Mouse (Mus musculus) embryonic facial prominence, embryonic 11.5 days (tissue): Measurements from ENCODE around the gene Kdr. TPM values are rescaled to one million over a fixed set of nuclear protein-coding genes. Genes with fewer than 3 reads are reported as not detected.

Source experiments
- ATAC-seq: fragments of 200-750 bp; cut with Nextera tagmentation; replicated peaks from 2 replicates; pipeline ENCODE4 v1.8.0; 2017; ENCODE audit warnings: low read depth; ENCODE audit not compliant: insufficient number of reproducible peaks, low FRiP score, low TSS enrichment
- DNase-seq: peaks from one replicate; pipeline ENCODE4 v3.0.0-alpha.2; 2015; ENCODE audit warnings: low spot score
- H3K27ac ChIP-seq: fragments of 300-500 bp; sonication (generic); replicated peaks from 2 replicates; pipeline ENCODE4 v1.5.1; 2014; ENCODE audit warnings: mild to moderate bottlenecking, low read depth, low read length, control low read depth
- H3K27me3 ChIP-seq: fragments of 300-500 bp; sonication (generic); 2 replicates; pipeline ENCODE4 v1.6.1; 2014; ENCODE audit warnings: mild to moderate bottlenecking, low read length, moderate library complexity, mixed read lengths; ENCODE audit not compliant: control insufficient read depth, insufficient read depth
- H3K36me3 ChIP-seq: fragments of 300-500 bp; sonication (generic); replicated peaks from 2 replicates; pipeline ENCODE4 v1.6.1; 2014; ENCODE audit warnings: low read depth, mild to moderate bottlenecking, low read length, moderate library complexity, mixed read lengths; ENCODE audit not compliant: control insufficient read depth, insufficient read depth
- H3K4me1 ChIP-seq: fragments of 300-500 bp; sonication (generic); 2 replicates; pipeline ENCODE4 v1.6.1; 2014; ENCODE audit warnings: low read length, mixed read lengths; ENCODE audit not compliant: control insufficient read depth, insufficient read depth
- H3K4me2 ChIP-seq: fragments of 300-500 bp; sonication (generic); 2 replicates; pipeline ENCODE4 v1.6.1; 2014; ENCODE audit warnings: low read depth, mild to moderate bottlenecking, control low read depth, low read length, moderate library complexity
- H3K4me3 ChIP-seq: fragments of 300-500 bp; sonication (generic); 2 replicates; pipeline ENCODE4 v1.5.1; 2014; ENCODE audit warnings: low read depth, low read length, control low read depth
- H3K9ac ChIP-seq: fragments of 300-500 bp; sonication (generic); replicated peaks from 2 replicates; pipeline ENCODE4 v1.6.1; 2014; ENCODE audit warnings: mild to moderate bottlenecking, control low read depth, low read length
- H3K9me3 ChIP-seq: fragments of 300-500 bp; sonication (generic); replicated peaks from 2 replicates; pipeline ENCODE4 v1.6.1; 2016; ENCODE audit warnings: mild to moderate bottlenecking, low read length, inconsistent platforms, mixed read lengths; ENCODE audit not compliant: control insufficient read depth
- WGBS: fragments of 180-500 bp; shearing (Covaris S2); extraction: QIAGEN DNeasy Blood & Tissue Kit; methylation state at CpG from one replicate; pipeline ENCODE4 v1.1.7; 2014; 5-methylcytosine and 5-hydroxymethylcytosine counted together
- microRNA-seq: library from miRNA; unstranded; fragments of <30 nt; microRNA quantifications from one replicate; pipeline ENCODE4, GENCODE M21; 2016; ENCODE audit warnings: borderline number of aligned reads
- polyA plus RNA-seq: library from polyadenylated mRNA; unstranded; fragments of >200 nt; fragmentation: Nextera tagmentation; extraction: Ambion mirVana; gene quantifications from 2 replicates; pipeline ENCODE4 v1.2.1, GENCODE M21; 2014

Gene Kdr
- polyA plus RNA-seq, 1 experiment from 2014 or later, result 22.4 TPM

- no peaks in the 10 kb centered on the region for H3K9me3 ChIP-seq
- no peaks in the 10 kb centered on the region for H3K36me3 ChIP-seq
- H3K27me3 ChIP-seq, result no peaks in the 10 kb centered on the region
- 42% methylated on average over 6 of the region's 6 CpGs for WGBS
- H3K27ac ChIP-seq, result no peak overlapping the region
- H3K4me3 ChIP-seq, result no peak overlapping the region
- no peak overlapping the region for H3K9ac ChIP-seq
- ATAC-seq (no peak), DNase-seq (no peak)
- no peaks in the 10 kb centered on the region; the same call in 1 of the 2 replicates for H3K4me1 ChIP-seq
- H3K4me2 ChIP-seq, result no peak overlapping the region
These were observed 85.2 kb downstream of the Kdr start for GRCm38 (mm10) chr5:75892956-75893471.

Small RNA genes within 50 kb of the gene (microRNA-seq; reads per million reads assigned to microRNA genes)
- not detected for gene Gm25374

Other genes starting within 250 kb of the Kdr start
- 23.2 and 27.0 TPM in 2 replicates for gene Srd5a3, start 161.8 kb upstream of the Kdr start, polyA plus RNA-seq
- gene Tmem165, start 205.4 kb upstream of the Kdr start, polyA plus RNA-seq, result 123 and 125 TPM in 2 replicates